Mouse (Mus musculus): ENCODE results near the gene Vmn1r226.

DNA sequence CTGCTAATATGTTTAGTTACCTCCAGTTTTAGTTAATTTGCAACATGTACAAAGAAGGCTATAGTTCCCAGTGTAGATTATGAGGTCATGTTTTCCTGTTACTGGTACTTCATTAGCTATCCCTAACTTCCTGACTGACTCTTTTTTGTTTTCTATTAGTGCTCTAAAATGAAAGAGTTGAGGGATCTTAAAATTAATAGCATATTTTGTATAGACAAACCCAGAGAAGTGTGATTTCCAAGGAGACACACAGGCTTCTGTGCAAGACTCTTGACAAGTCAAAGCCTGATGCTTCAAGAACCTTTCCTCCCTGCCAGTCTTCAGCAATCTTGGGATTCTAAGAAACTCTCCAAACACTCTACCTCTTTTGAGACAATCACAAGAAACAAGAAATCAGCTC is at the start of gene Vmn1r226:
- TF ChIP-seq CTCF (IDR thresholded peaks at IDR 0.05; ENCODE audit: extremely low read depth, insufficient read depth, insufficient read length, insufficient replicate concordance) (no peak), POLR2A (IDR thresholded peaks at IDR 0.05; ENCODE audit: low read depth, low read length) (no peak)
